Mouse (Mus musculus) layer of hippocampus, adult 18-20 months (tissue): ENCODE measurements around the gene Shbg. TPM values are rescaled to one million over a fixed set of nuclear protein-coding genes. Genes with fewer than 3 reads are reported as not detected.
A peak's percentile ranks its signal among the peaks of the same experiment; 100 is the strongest.

Source experiments
- DNase-seq, 2 experiments: peaks; one replicate each; pipeline ENCODE4 v3.0.0; 2022; ENCODE audit warnings: low spot score in 2 of 2
- total RNA-seq, 2 experiments: library from RNA; stranded (reverse); gene quantifications; 2 replicates each; pipeline ENCODE4 v1.2.3; 2021

Gene Shbg
- total RNA-seq, 2 experiments from 2014 or later = not detected

- DNase-seq = no peak
Observed at GRCm38 (mm10) chr11:69603516-69603915, 14.2 kb downstream of the Shbg start.

- no peak for DNase-seq
Observed at GRCm38 (mm10) chr11:69601768-69602167, 15.9 kb downstream of the Shbg start.

GRCm38 (mm10) chr11:69600098-69600497, 17.6 kb downstream of the Shbg start:
- DNase-seq = peak; percentile 52 to 70

GRCm38 (mm10) chr11:69599436-69599835, 18.3 kb downstream of the Shbg start:
- no peak for DNase-seq

- DNase-seq = no peak
Observed at GRCm38 (mm10) chr11:69594853-69595252, 22.9 kb downstream of the Shbg start.

- DNase-seq = no peak
Observed at GRCm38 (mm10) chr11:69592799-69593198, 24.9 kb downstream of the Shbg start.

- peak; percentile 49 to 68 for DNase-seq
Observed at GRCm38 (mm10) chr11:69591899-69592637, 25.6 kb downstream of the Shbg start.

- no peak for DNase-seq
Observed at GRCm38 (mm10) chr11:69591424-69591823, 26.3 kb downstream of the Shbg start.

GRCm38 (mm10) chr11:69590622-69591021, 27.1 kb downstream of the Shbg start:
- no peak for DNase-seq

- no peak for DNase-seq
Observed at GRCm38 (mm10) chr11:69589207-69589834, 28.4 kb downstream of the Shbg start.

GRCm38 (mm10) chr11:69585718-69586325, 31.9 kb downstream of the Shbg start:
- DNase-seq = no peak

GRCm38 (mm10) chr11:69584937-69585336, 32.8 kb downstream of the Shbg start:
- no peak for DNase-seq

GRCm38 (mm10) chr11:69584008-69584407, 33.7 kb downstream of the Shbg start:
- no peak for DNase-seq

- DNase-seq = no peak
Observed at GRCm38 (mm10) chr11:69582230-69582805, 35.4 kb downstream of the Shbg start.

GRCm38 (mm10) chr11:69581814-69582213, 35.9 kb downstream of the Shbg start:
- DNase-seq = no peak

GRCm38 (mm10) chr11:69581147-69581688, 36.5 kb downstream of the Shbg start:
- peak; percentile 89 to 95 for DNase-seq

GRCm38 (mm10) chr11:69580572-69581146, 37.0 kb downstream of the Shbg start:
- no peak for DNase-seq

- DNase-seq = peak; percentile 89 to 93
Observed at GRCm38 (mm10) chr11:69580091-69580514, 37.6 kb downstream of the Shbg start, which contains the start of the genes Wrap53 and Trp53. Gene Wrap53, minus strand, starts transcription at chr11:69580255. Gene Trp53, plus strand, starts transcription at chr11:69580359.

- DNase-seq = peak; percentile 96 to 99
Observed at GRCm38 (mm10) chr11:69579128-69580017, 38.3 kb downstream of the Shbg start.

- DNase-seq = no peak
Observed at GRCm38 (mm10) chr11:69578301-69578700, 39.4 kb downstream of the Shbg start.
